Mouse (Mus musculus): ENCODE measurements at regions not wholly inside any gene's neighbourhood (a gene's known extent, or its start where the extent isn't known, plus 50 kb on each side); places are given as distances from the start of the nearest gene placed in this dataset.
A peak's percentile ranks its signal among the peaks of the same experiment; 100 is the strongest.

- DNase-seq (ENCODE audit: low spot score) (no peak), ATAC-seq (ENCODE audit: low FRiP score) (no peak)
- no peaks in the 10 kb centered on the region for H3K36me3 ChIP-seq (ENCODE audit: insufficient read depth, low read length)
- 48% methylated on average over 5 of the region's 5 CpGs for WGBS
- TF ChIP-seq CTCF (IDR thresholded peaks at IDR 0.05), result no peak
- H3K9me3 ChIP-seq (ENCODE audit: low read length), result no peaks in the 10 kb centered on the region
- no peaks in the 10 kb centered on the region for H3K4me1 ChIP-seq (ENCODE audit: insufficient read depth, low read length)
- no peak overlapping the region for H3K4me3 ChIP-seq (ENCODE audit: low read depth, low read length)
- no peak overlapping the region for H3K4me2 ChIP-seq (ENCODE audit: low read depth, low read length, poor library complexity, severe bottlenecking)
- no peak overlapping the region for H3K9ac ChIP-seq (replicated peaks; ENCODE audit: low read length, poor library complexity, severe bottlenecking)
- no peak overlapping the region for H3K27ac ChIP-seq (ENCODE audit: low read depth, low read length)
- no peaks in the 10 kb centered on the region for H3K27me3 ChIP-seq (ENCODE audit: insufficient read depth, low read length)
Measured at GRCm38 (mm10) chr16:29057076-29057475, 127.6 kb upstream of the Mb21d2 start.

DNA sequence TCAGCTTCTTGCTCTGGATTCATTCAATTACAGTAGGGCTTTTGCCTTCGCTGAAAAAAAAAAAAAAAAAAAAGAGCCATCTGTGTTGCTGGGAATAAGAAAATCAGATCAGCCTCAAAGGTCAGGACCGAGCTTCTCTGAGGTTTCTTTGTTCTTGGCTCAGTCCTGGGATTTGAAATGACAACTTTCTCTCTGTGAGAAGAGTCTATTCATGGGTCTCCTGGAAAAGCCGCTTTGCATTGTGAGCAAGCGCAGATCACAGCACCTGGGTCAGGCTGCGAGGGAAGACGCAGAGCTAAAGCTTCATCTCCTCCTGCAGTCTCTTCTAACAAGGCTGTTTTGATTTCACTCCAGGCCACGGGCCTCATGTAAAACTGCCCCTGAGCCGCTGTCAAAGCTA is 125.0 kb upstream of the Mb21d2 start:
- no peak for TF ChIP-seq CTCF (IDR thresholded peaks at IDR 0.05)
- H3K4me2 ChIP-seq (ENCODE audit: low read depth, low read length, poor library complexity, severe bottlenecking), result peak overlapping the region; percentile 34; the same call in 1 of the 2 replicates
- H3K4me1 ChIP-seq (ENCODE audit: insufficient read depth, low read length), result no peaks in the 10 kb centered on the region
- H3K4me3 ChIP-seq (ENCODE audit: low read depth, low read length), result peak overlapping the region; percentile 16
- no peak overlapping the region; the same call in 1 of the 2 replicates for H3K27ac ChIP-seq (ENCODE audit: low read depth, low read length)
- ATAC-seq (ENCODE audit: low FRiP score), result peak; percentile 34; the same call in 1 of the 2 replicates
- 3% methylated on average over 8 of the region's 8 CpGs for WGBS
- H3K9me3 ChIP-seq (ENCODE audit: low read length), result no peaks in the 10 kb centered on the region
- H3K27me3 ChIP-seq (ENCODE audit: insufficient read depth, low read length), result no peaks in the 10 kb centered on the region
- H3K36me3 ChIP-seq (ENCODE audit: insufficient read depth, low read length), result no peaks in the 10 kb centered on the region
- H3K9ac ChIP-seq (replicated peaks; ENCODE audit: low read length, poor library complexity, severe bottlenecking), result 0 out of 2 replicates have a peak overlapping the region, but pooled peaks have one; percentile 24
- DNase-seq (ENCODE audit: low spot score), result peak; percentile 46

GRCm38 (mm10) chr16:29046453-29046993 is 117.0 kb upstream of the Mb21d2 start:
- WGBS, result 83% methylated on average over 6 of the region's 6 CpGs
- Histone ChIP-seq H3K9me3 (ENCODE audit: low read length) (no peaks in the 10 kb centered on the region), H3K4me2 (ENCODE audit: low read depth, low read length, poor library complexity, severe bottlenecking) (no peak overlapping the region), H3K36me3 (ENCODE audit: insufficient read depth, low read length) (no peaks in the 10 kb centered on the region), H3K27me3 (ENCODE audit: insufficient read depth, low read length) (no peaks in the 10 kb centered on the region), H3K4me3 (ENCODE audit: low read depth, low read length) (no peak overlapping the region), H3K9ac (replicated peaks; ENCODE audit: low read length, poor library complexity, severe bottlenecking) (no peak overlapping the region), H3K27ac (ENCODE audit: low read depth, low read length) (no peak overlapping the region), H3K4me1 (ENCODE audit: insufficient read depth, low read length) (no peaks in the 10 kb centered on the region)
- no peak for ATAC-seq (ENCODE audit: low FRiP score)
- DNase-seq (ENCODE audit: low spot score), result no peak
- no peak for TF ChIP-seq CTCF (IDR thresholded peaks at IDR 0.05)

GRCm38 (mm10) chr16:29035523-29035922 is 106.0 kb upstream of the Mb21d2 start:
- DNase-seq (ENCODE audit: low spot score) (no peak), ATAC-seq (ENCODE audit: low FRiP score) (no peak)
- 75% methylated on average over 5 of the region's 5 CpGs for WGBS
- Histone ChIP-seq H3K27ac (ENCODE audit: low read depth, low read length) (no peak overlapping the region), H3K9me3 (ENCODE audit: low read length) (no peaks in the 10 kb centered on the region), H3K4me1 (ENCODE audit: insufficient read depth, low read length) (no peaks in the 10 kb centered on the region), H3K4me2 (ENCODE audit: low read depth, low read length, poor library complexity, severe bottlenecking) (no peak overlapping the region), H3K27me3 (ENCODE audit: insufficient read depth, low read length) (no peaks in the 10 kb centered on the region), H3K9ac (replicated peaks; ENCODE audit: low read length, poor library complexity, severe bottlenecking) (no peak overlapping the region), H3K36me3 (ENCODE audit: insufficient read depth, low read length) (no peaks in the 10 kb centered on the region), H3K4me3 (ENCODE audit: low read depth, low read length) (no peak overlapping the region)
- no peak for TF ChIP-seq CTCF (IDR thresholded peaks at IDR 0.05)

GRCm38 (mm10) chr16:29034053-29034794 is 104.8 kb upstream of the Mb21d2 start:
- Histone ChIP-seq H3K4me3 (ENCODE audit: low read depth, low read length) (no peak overlapping the region), H3K9ac (replicated peaks; ENCODE audit: low read length, poor library complexity, severe bottlenecking) (no peak overlapping the region), H3K4me1 (ENCODE audit: insufficient read depth, low read length) (no peaks in the 10 kb centered on the region), H3K36me3 (ENCODE audit: insufficient read depth, low read length) (no peaks in the 10 kb centered on the region), H3K27ac (ENCODE audit: low read depth, low read length) (no peak overlapping the region), H3K4me2 (ENCODE audit: low read depth, low read length, poor library complexity, severe bottlenecking) (peak overlapping the region; percentile 34), H3K9me3 (ENCODE audit: low read length) (no peaks in the 10 kb centered on the region), H3K27me3 (ENCODE audit: insufficient read depth, low read length) (no peaks in the 10 kb centered on the region)
- peak; percentile 55 for DNase-seq (ENCODE audit: low spot score)
- 40% methylated on average over 16 of the region's 16 CpGs for WGBS
- ATAC-seq (ENCODE audit: low FRiP score), result peak; percentile 59; the same call in 1 of the 2 replicates
- TF ChIP-seq CTCF (IDR thresholded peaks at IDR 0.05), result no peak

DNA sequence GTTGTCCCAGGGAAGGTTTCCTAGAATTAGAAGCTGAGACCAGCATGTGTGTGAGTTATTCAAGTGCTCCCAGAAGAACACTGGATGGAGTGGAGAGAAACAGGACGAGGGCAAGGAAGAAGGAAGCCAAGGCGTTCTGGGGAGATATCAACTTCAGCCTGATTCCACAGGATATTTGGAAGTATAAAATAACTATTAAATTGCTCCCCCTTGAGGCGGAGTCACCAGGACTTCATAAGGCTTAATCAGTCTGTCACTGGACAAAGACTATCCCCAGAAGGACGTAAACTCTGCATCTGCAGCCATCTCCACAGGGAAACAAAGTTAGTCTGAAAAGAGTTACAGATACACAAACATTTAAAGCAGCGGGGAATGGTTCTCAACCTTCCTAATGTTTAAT is 103.9 kb upstream of the Mb21d2 start:
- H3K36me3 ChIP-seq (ENCODE audit: insufficient read depth, low read length), result no peaks in the 10 kb centered on the region
- no peaks in the 10 kb centered on the region for H3K27me3 ChIP-seq (ENCODE audit: insufficient read depth, low read length)
- ATAC-seq (ENCODE audit: low FRiP score) (no peak), DNase-seq (ENCODE audit: low spot score) (peak; percentile 16)
- H3K4me1 ChIP-seq (ENCODE audit: insufficient read depth, low read length), result no peaks in the 10 kb centered on the region
- TF ChIP-seq CTCF (IDR thresholded peaks at IDR 0.05), result peak; percentile 22; the same call in 1 of the 2 replicates
- WGBS, result 76% methylated on average over 5 of the region's 5 CpGs
- no peaks in the 10 kb centered on the region for H3K9me3 ChIP-seq (ENCODE audit: low read length)
- no peak overlapping the region for H3K4me2 ChIP-seq (ENCODE audit: low read depth, low read length, poor library complexity, severe bottlenecking)
- no peak overlapping the region for H3K4me3 ChIP-seq (ENCODE audit: low read depth, low read length)
- H3K9ac ChIP-seq (replicated peaks; ENCODE audit: low read length, poor library complexity, severe bottlenecking), result no peak overlapping the region
- no peak overlapping the region for H3K27ac ChIP-seq (ENCODE audit: low read depth, low read length)

All from midbrain, postnatal 0 days (tissue).